Mouse (Mus musculus) limb, embryonic 15.5 days (tissue): ENCODE results near the gene Cep85l. TPM values are rescaled to one million over a fixed set of nuclear protein-coding genes. Genes with fewer than 3 reads are reported as not detected.

Experiments used
- ATAC-seq: fragments of 200-750 bp; cut with Nextera tagmentation; 2 replicates; pipeline ENCODE4 v1.8.0; 2017; ENCODE audit warnings: low read depth, moderate TSS enrichment; ENCODE audit not compliant: insufficient number of reproducible peaks, low FRiP score, low TSS enrichment
- H3K27ac ChIP-seq: fragments of 300-500 bp; sonication (generic); 2 replicates; pipeline ENCODE4 v1.5.1; 2015; ENCODE audit warnings: moderate library complexity, mild to moderate bottlenecking, inconsistent platforms
- H3K27me3 ChIP-seq: fragments of 300-500 bp; sonication (generic); 2 replicates; pipeline ENCODE4 v1.6.1; 2015; ENCODE audit warnings: inconsistent platforms
- H3K36me3 ChIP-seq: fragments of 300-500 bp; sonication (generic); 2 replicates; pipeline ENCODE4 v1.6.1; 2015; ENCODE audit warnings: inconsistent platforms
- H3K4me1 ChIP-seq: fragments of 300-500 bp; sonication (generic); 2 replicates; pipeline ENCODE4 v1.6.1; 2015; ENCODE audit warnings: inconsistent platforms
- H3K4me2 ChIP-seq: fragments of 300-500 bp; sonication (generic); 2 replicates; pipeline ENCODE4 v1.6.1; 2015; ENCODE audit warnings: mild to moderate bottlenecking, inconsistent platforms
- H3K4me3 ChIP-seq: fragments of 300-500 bp; sonication (generic); 2 replicates; pipeline ENCODE4 v1.5.1; 2015; ENCODE audit warnings: mild to moderate bottlenecking, inconsistent platforms
- H3K9ac ChIP-seq: fragments of 300-500 bp; sonication (generic); 2 replicates; pipeline ENCODE4 v1.6.1; 2015; ENCODE audit warnings: inconsistent platforms
- H3K9me3 ChIP-seq: fragments of 300-500 bp; sonication (generic); 2 replicates; pipeline ENCODE4 v1.6.1; 2016; ENCODE audit warnings: inconsistent platforms
- WGBS: fragments of 180-500 bp; shearing (Covaris S2); methylation state at CpG from one replicate; pipeline ENCODE4 v1.1.7; 2015; 5-methylcytosine and 5-hydroxymethylcytosine counted together
- polyA plus RNA-seq: library from polyadenylated mRNA; unstranded; fragments of >200 nt; fragmentation: Nextera tagmentation; extraction: Ambion mirVana; gene quantifications from 2 replicates; pipeline ENCODE4 v1.2.1, GENCODE M21; 2015

Cep85l gene
- 5.9 and 6.8 TPM in 2 replicates for polyA plus RNA-seq

- Histone ChIP-seq H3K27me3 (no peaks in the 10 kb centered on the region), H3K36me3 (no peaks in the 10 kb centered on the region), H3K4me1 (peaks cover 8% of the 10 kb centered on the region), H3K4me3 (peak within 1 kb of the TSS; percentile 87), H3K4me2 (peak within 1 kb of the TSS; percentile 54), H3K9ac (peak within 1 kb of the TSS; percentile 97), H3K9me3 (no peaks in the 10 kb centered on the region), H3K27ac (peak within 1 kb of the TSS; percentile 99)
- 0% methylated on average over 31 of the region's 31 CpGs for WGBS
- ATAC-seq = peak; percentile 96
Measured at GRCm38 (mm10) chr10:53379709-53380106, at the start of gene Cep85l. Gene Cep85l (minus strand): TSS chr10:53379947.

GRCm38 (mm10) chr10:53428695-53429447 is 49.1 kb upstream of the Cep85l start:
- peak; percentile 78 for ATAC-seq
- H3K4me3 ChIP-seq = no peak overlapping the region
- WGBS = 34% methylated on average over 7 of the region's 7 CpGs

GRCm38 (mm10) chr10:53426524-53426923 is 46.8 kb upstream of the Cep85l start:
- Histone ChIP-seq H3K4me1 (peaks cover 15% of the 10 kb centered on the region), H3K4me3 (no peak overlapping the region), H3K9ac (no peak overlapping the region), H3K36me3 (no peaks in the 10 kb centered on the region), H3K9me3 (no peaks in the 10 kb centered on the region), H3K4me2 (no peak overlapping the region), H3K27me3 (no peaks in the 10 kb centered on the region), H3K27ac (no peak overlapping the region)
- 89% methylated on average over 2 of the region's 2 CpGs for WGBS
- ATAC-seq = no peak

More at GRCm38 (mm10) chr10:53428695-53429447, 49.1 kb upstream of the Cep85l start:
- Histone ChIP-seq H3K36me3 (no peaks in the 10 kb centered on the region), H3K4me1 (peaks cover 15% of the 10 kb centered on the region), H3K4me2 (no peak overlapping the region), H3K9me3 (no peaks in the 10 kb centered on the region), H3K27ac (no peak overlapping the region; the same call in 1 of the 2 replicates), H3K27me3 (no peaks in the 10 kb centered on the region), H3K9ac (no peak overlapping the region)

GRCm38 (mm10) chr10:53423091-53423490 is 43.3 kb upstream of the Cep85l start:
- H3K9ac ChIP-seq = no peak overlapping the region
- no peak overlapping the region for H3K4me2 ChIP-seq
- no peaks in the 10 kb centered on the region for H3K27me3 ChIP-seq
- no peak overlapping the region for H3K27ac ChIP-seq
- H3K4me1 ChIP-seq = peaks cover 14% of the 10 kb centered on the region
- no peak for ATAC-seq
- no peaks in the 10 kb centered on the region for H3K36me3 ChIP-seq
- no peaks in the 10 kb centered on the region for H3K9me3 ChIP-seq
- H3K4me3 ChIP-seq = no peak overlapping the region
- WGBS = 93% methylated on average over 1 of the region's 1 CpGs

GRCm38 (mm10) chr10:53422206-53422605 is 42.5 kb upstream of the Cep85l start:
- Histone ChIP-seq H3K4me3 (no peak overlapping the region), H3K4me1 (peaks cover 14% of the 10 kb centered on the region), H3K36me3 (no peaks in the 10 kb centered on the region), H3K9me3 (no peaks in the 10 kb centered on the region), H3K27ac (no peak overlapping the region), H3K27me3 (no peaks in the 10 kb centered on the region), H3K4me2 (no peak overlapping the region), H3K9ac (no peak overlapping the region)
- WGBS = 58% methylated on average over 1 of the region's 1 CpGs
- ATAC-seq = no peak

GRCm38 (mm10) chr10:53421613-53422012 is 41.9 kb upstream of the Cep85l start:
- H3K27me3 ChIP-seq = no peaks in the 10 kb centered on the region
- ATAC-seq = no peak
- WGBS = 54% methylated on average over 6 of the region's 6 CpGs
- H3K9ac ChIP-seq = no peak overlapping the region
- no peaks in the 10 kb centered on the region for H3K9me3 ChIP-seq
- peaks cover 14% of the 10 kb centered on the region for H3K4me1 ChIP-seq
- H3K36me3 ChIP-seq = no peaks in the 10 kb centered on the region
- no peak overlapping the region for H3K27ac ChIP-seq
- H3K4me3 ChIP-seq = no peak overlapping the region
- no peak overlapping the region for H3K4me2 ChIP-seq

GRCm38 (mm10) chr10:53420069-53420468 is 40.3 kb upstream of the Cep85l start:
- Histone ChIP-seq H3K9me3 (no peaks in the 10 kb centered on the region), H3K9ac (no peak overlapping the region), H3K4me2 (no peak overlapping the region), H3K36me3 (no peaks in the 10 kb centered on the region), H3K27me3 (no peaks in the 10 kb centered on the region), H3K4me3 (no peak overlapping the region), H3K27ac (0 out of 2 replicates have a peak overlapping the region, but pooled peaks have one; percentile 1), H3K4me1 (peaks cover 21% of the 10 kb centered on the region)
- ATAC-seq = peak; percentile 49; the same call in 1 of the 2 replicates

- H3K4me1 ChIP-seq = peaks cover 23% of the 10 kb centered on the region
- WGBS = 44% methylated on average over 4 of the region's 4 CpGs
- H3K4me3 ChIP-seq = no peak overlapping the region
- no peaks in the 10 kb centered on the region for H3K9me3 ChIP-seq
- no peaks in the 10 kb centered on the region for H3K27me3 ChIP-seq
- no peaks in the 10 kb centered on the region for H3K36me3 ChIP-seq
- no peak overlapping the region; the same call in 1 of the 2 replicates for H3K27ac ChIP-seq
- no peak overlapping the region for H3K4me2 ChIP-seq
- peak; percentile 62 for ATAC-seq
- H3K9ac ChIP-seq = no peak overlapping the region
Measured at GRCm38 (mm10) chr10:53419139-53419935, 39.6 kb upstream of the Cep85l start.

- WGBS = 41% methylated on average over 2 of the region's 2 CpGs
- 0 out of 2 replicates have a peak overlapping the region, but pooled peaks have one; percentile 67 for H3K27ac ChIP-seq
- no peaks in the 10 kb centered on the region for H3K27me3 ChIP-seq
- H3K4me2 ChIP-seq = no peak overlapping the region
- H3K4me3 ChIP-seq = no peak overlapping the region
- no peaks in the 10 kb centered on the region for H3K36me3 ChIP-seq
- H3K4me1 ChIP-seq = peaks cover 25% of the 10 kb centered on the region
- H3K9ac ChIP-seq = no peak overlapping the region
- no peaks in the 10 kb centered on the region for H3K9me3 ChIP-seq
- no peak for ATAC-seq
Measured at GRCm38 (mm10) chr10:53417015-53417414, 37.3 kb upstream of the Cep85l start.

- 53% methylated on average over 9 of the region's 9 CpGs for WGBS
Measured at GRCm38 (mm10) chr10:53416152-53416712, 36.5 kb upstream of the Cep85l start.

GRCm38 (mm10) chr10:53415252-53415651 is 35.5 kb upstream of the Cep85l start:
- H3K36me3 ChIP-seq = no peaks in the 10 kb centered on the region
- H3K9ac ChIP-seq = no peak overlapping the region
- 71% methylated on average over 9 of the region's 9 CpGs for whole genome bisulfite sequencing
- peak overlapping the region; percentile 52; the same call in 1 of the 2 replicates for H3K27ac ChIP-seq
- peaks cover 19% of the 10 kb centered on the region for H3K4me1 ChIP-seq
- ATAC-seq = no peak
- H3K4me2 ChIP-seq = no peak overlapping the region
- no peaks in the 10 kb centered on the region for H3K9me3 ChIP-seq
- no peaks in the 10 kb centered on the region for H3K27me3 ChIP-seq
- H3K4me3 ChIP-seq = no peak overlapping the region

More at GRCm38 (mm10) chr10:53416152-53416712, 36.5 kb upstream of the Cep85l start:
- Histone ChIP-seq H3K36me3 (no peaks in the 10 kb centered on the region), H3K4me2 (no peak overlapping the region), H3K4me3 (no peak overlapping the region), H3K4me1 (peaks cover 25% of the 10 kb centered on the region), H3K27me3 (no peaks in the 10 kb centered on the region), H3K9ac (no peak overlapping the region), H3K27ac (peak overlapping the region; percentile 67), H3K9me3 (no peaks in the 10 kb centered on the region)
- no peak for ATAC-seq
